Mouse (Mus musculus): ENCODE results near the gene Gm11639. TPM values are rescaled to one million over a fixed set of nuclear protein-coding genes. Genes with fewer than 3 reads are reported as not detected.

Gene Gm11639
- polyA plus RNA-seq, 1 experiment from 2014 or later, result not detected

- Histone ChIP-seq H3K4me2 (no peak overlapping the region), H3K9ac (no peak overlapping the region), H3K27me3 (no peaks in the 10 kb centered on the region), H3K36me3 (replicated peaks) (no peaks in the 10 kb centered on the region), H3K4me3 (replicated peaks) (no peak overlapping the region), H3K4me1 (no peaks in the 10 kb centered on the region), H3K9me3 (peaks cover 26% of the 10 kb centered on the region; the same call in 1 of the 2 replicates), H3K27ac (no peak overlapping the region)
- 84% methylated on average over 69 of the region's 69 CpGs for WGBS
- no peak for ATAC-seq (ENCODE audit: low FRiP score)
Observed at GRCm38 (mm10) chr11:105164516-105165510, 479.3 kb downstream of the Gm11639 start.

- Histone ChIP-seq H3K27ac (no peak overlapping the region), H3K4me2 (no peak overlapping the region), H3K27me3 (no peaks in the 10 kb centered on the region), H3K36me3 (replicated peaks) (no peaks in the 10 kb centered on the region), H3K4me3 (replicated peaks) (no peak overlapping the region), H3K9me3 (peaks cover 26% of the 10 kb centered on the region; the same call in 1 of the 2 replicates), H3K9ac (no peak overlapping the region), H3K4me1 (no peaks in the 10 kb centered on the region)
- 94% methylated on average over 10 of the region's 10 CpGs for WGBS
- ATAC-seq (ENCODE audit: low FRiP score), result no peak
Observed at GRCm38 (mm10) chr11:105166780-105167179, 481.3 kb downstream of the Gm11639 start.

Other genes with a start within 250 kb of the Gm11639 start
- 34.9 and 36.2 TPM in 2 replicates for gene Kansl1, start 216.8 kb upstream of the Gm11639 start, polyA plus RNA-seq (2016; fragmentation: Nextera tagmentation; extraction: Ambion mirVana)
- gene Cdc27, start 135.1 kb upstream of the Gm11639 start, polyA plus RNA-seq (2016; fragmentation: Nextera tagmentation; extraction: Ambion mirVana), result 52.6 and 53.7 TPM in 2 replicates
- 1.4 and 2.0 TPM in 2 replicates for gene Myl4, start 135.0 kb upstream of the Gm11639 start, polyA plus RNA-seq (2016; fragmentation: Nextera tagmentation; extraction: Ambion mirVana)
- gene Itgb3, start 77.7 kb upstream of the Gm11639 start, polyA plus RNA-seq (2016; fragmentation: Nextera tagmentation; extraction: Ambion mirVana), result 1.6 and 1.8 TPM in 2 replicates

All from forebrain, embryonic 12.5 days (tissue).